Mouse (Mus musculus) hindbrain, embryonic 14.5 days (tissue): ENCODE measurements around the gene Sh3tc1. TPM values are rescaled to one million over a fixed set of nuclear protein-coding genes. Genes with fewer than 3 reads are reported as not detected.

ENCODE experiments used
- ATAC-seq: fragments of 200-750 bp; cut with Nextera tagmentation; 2 replicates; pipeline ENCODE4 v1.8.0; 2017; ENCODE audit warnings: moderate number of reproducible peaks, mild to moderate bottlenecking, moderate TSS enrichment, moderate library complexity; ENCODE audit not compliant: low FRiP score
- DNase-seq: peaks from one replicate; pipeline ENCODE4 v3.0.0-alpha.2; 2015; ENCODE audit warnings: low spot score
- H3K27ac ChIP-seq: fragments of 300-500 bp; sonication (generic); 2 replicates; pipeline ENCODE4 v1.5.1; 2014; ENCODE audit warnings: mild to moderate bottlenecking, moderate library complexity
- H3K27me3 ChIP-seq: fragments of 300-500 bp; sonication (generic); 2 replicates; pipeline ENCODE4 v1.6.1; 2014; ENCODE audit warnings: mild to moderate bottlenecking, low read length, mixed read lengths; ENCODE audit not compliant: control insufficient read depth, insufficient read depth
- H3K36me3 ChIP-seq: fragments of 300-500 bp; sonication (generic); replicated peaks from 2 replicates; pipeline ENCODE4 v1.6.1; 2014; ENCODE audit not compliant: control insufficient read depth, insufficient read depth
- H3K4me1 ChIP-seq: fragments of 300-500 bp; sonication (generic); replicated peaks from 2 replicates; pipeline ENCODE4 v1.6.1; 2014; ENCODE audit warnings: antibody characterized with exemption, low read length, mixed read lengths; ENCODE audit not compliant: control insufficient read depth, insufficient read depth
- H3K4me2 ChIP-seq: fragments of 300-500 bp; sonication (generic); replicated peaks from 2 replicates; pipeline ENCODE4 v1.6.1; 2014; ENCODE audit warnings: mild to moderate bottlenecking, moderate library complexity
- H3K4me3 ChIP-seq: fragments of 300-500 bp; sonication (generic); replicated peaks from 2 replicates; pipeline ENCODE4 v1.5.1; 2014; ENCODE audit warnings: mild to moderate bottlenecking, low read length
- H3K9ac ChIP-seq: fragments of 300-500 bp; sonication (generic); 2 replicates; pipeline ENCODE4 v1.6.1; 2014
- H3K9me3 ChIP-seq: fragments of 300-500 bp; sonication (generic); 2 replicates; pipeline ENCODE4 v1.6.1; 2016; ENCODE audit warnings: low read length; ENCODE audit not compliant: control insufficient read depth
- WGBS: fragments of 180-500 bp; shearing (Covaris S2); extraction: QIAGEN DNeasy Blood & Tissue Kit; methylation state at CpG from one replicate; pipeline ENCODE4 v1.1.7; 2014; 5-methylcytosine and 5-hydroxymethylcytosine counted together
- polyA plus RNA-seq: library from polyadenylated mRNA; unstranded; fragments of >200 nt; fragmentation: Nextera tagmentation; extraction: Ambion mirVana; gene quantifications from 2 replicates; pipeline ENCODE4 v1.2.1, GENCODE M21; 2014

Gene Sh3tc1
- polyA plus RNA-seq: 2.5 and 3.0 TPM in 2 replicates

- Histone ChIP-seq H3K4me2 (no peak within 1 kb of the TSS), H3K9ac (no peak within 1 kb of the TSS), H3K9me3 (no peaks in the 10 kb centered on the region), H3K27ac (no peak within 1 kb of the TSS), H3K36me3 (no peaks in the 10 kb centered on the region), H3K4me1 (0 out of 2 replicates have a peak, but pooled peaks cover 7% of the 10 kb centered on the region), H3K27me3 (no peaks in the 10 kb centered on the region), H3K4me3 (no peak within 1 kb of the TSS)
- DNase-seq (no peak), ATAC-seq (no peak)
- WGBS: 26% methylated on average over 10 of the region's 10 CpGs
Observed at GRCm38 (mm10) chr5:35739536-35740278, at the start of gene Sh3tc1. Gene Sh3tc1 (minus strand): TSS chr5:35739987.

- no peak overlapping the region for H3K4me3 ChIP-seq
- no peak overlapping the region for H3K4me2 ChIP-seq
- H3K4me1 ChIP-seq: no peaks in the 10 kb centered on the region
- 87% methylated on average over 6 of the region's 6 CpGs for WGBS
- H3K27me3 ChIP-seq: no peaks in the 10 kb centered on the region
- DNase-seq: no peak
- H3K36me3 ChIP-seq: no peaks in the 10 kb centered on the region
- ATAC-seq: no peak
- no peak overlapping the region for H3K9ac ChIP-seq
- no peaks in the 10 kb centered on the region for H3K9me3 ChIP-seq
- no peak overlapping the region for H3K27ac ChIP-seq
Observed at GRCm38 (mm10) chr5:35788719-35789118, 48.9 kb upstream of the Sh3tc1 start.

DNA sequence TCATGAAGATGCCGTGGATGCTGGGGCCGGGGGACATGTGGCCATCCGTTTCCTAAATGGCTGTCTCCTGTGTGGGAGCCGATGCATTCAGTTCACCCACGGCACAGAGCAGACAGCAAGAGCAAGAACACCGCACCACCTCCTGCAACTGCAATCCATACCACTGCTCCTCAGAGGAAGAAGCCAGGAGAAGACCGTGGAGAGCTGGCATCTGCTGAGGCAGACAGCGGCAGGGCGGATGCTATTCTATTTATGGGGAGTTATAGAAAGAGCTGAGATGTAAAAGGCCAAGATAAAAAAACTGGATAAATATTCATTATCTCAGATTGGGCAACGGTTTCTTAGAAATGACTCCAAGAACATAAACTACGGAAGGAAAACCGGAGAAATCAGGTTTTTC lies 48.1 kb upstream of the Sh3tc1 start:
- Histone ChIP-seq H3K9ac (no peak overlapping the region), H3K9me3 (no peaks in the 10 kb centered on the region), H3K4me3 (no peak overlapping the region), H3K36me3 (no peaks in the 10 kb centered on the region), H3K4me1 (no peaks in the 10 kb centered on the region), H3K27ac (no peak overlapping the region), H3K27me3 (no peaks in the 10 kb centered on the region), H3K4me2 (no peak overlapping the region)
- no peak for DNase-seq
- WGBS: 93% methylated on average over 12 of the region's 12 CpGs
- no peak for ATAC-seq

- ATAC-seq: no peak
- H3K4me3 ChIP-seq: no peak overlapping the region
- H3K4me2 ChIP-seq: no peak overlapping the region
- H3K9ac ChIP-seq: no peak overlapping the region
- 78% methylated on average over 7 of the region's 7 CpGs for WGBS
- DNase-seq: no peak
- no peak overlapping the region for H3K27ac ChIP-seq
- no peaks in the 10 kb centered on the region for H3K36me3 ChIP-seq
- H3K9me3 ChIP-seq: no peaks in the 10 kb centered on the region
- H3K27me3 ChIP-seq: no peaks in the 10 kb centered on the region
- no peaks in the 10 kb centered on the region for H3K4me1 ChIP-seq
Observed at GRCm38 (mm10) chr5:35785853-35786252, 46.1 kb upstream of the Sh3tc1 start.

DNA sequence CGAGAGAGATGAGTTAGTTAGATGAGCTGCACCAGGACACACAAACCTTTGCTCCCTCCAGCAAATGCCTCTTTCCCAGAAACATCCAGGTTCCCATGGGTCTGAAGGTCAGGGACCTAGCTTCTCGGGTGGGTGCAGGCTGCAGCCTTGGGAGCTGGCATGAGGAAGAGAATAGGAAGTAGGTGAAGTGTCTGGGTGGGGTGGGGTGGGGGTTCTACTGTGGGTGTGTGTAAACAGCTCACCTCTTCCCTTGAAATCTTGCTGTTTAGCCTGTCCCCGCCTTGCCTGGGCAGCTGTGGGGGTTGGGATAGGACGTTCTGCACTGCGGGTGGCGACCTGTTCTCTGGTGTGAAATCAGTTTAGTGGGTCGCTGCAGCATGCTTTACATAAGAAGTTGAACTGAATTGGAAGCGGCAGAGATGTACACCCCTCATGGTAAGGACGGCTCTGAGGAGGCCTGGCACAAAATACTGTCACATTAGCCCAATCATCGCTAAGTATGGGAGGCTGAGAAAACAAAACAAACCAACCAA lies 42.9 kb upstream of the Sh3tc1 start:
- no peak overlapping the region for H3K4me3 ChIP-seq
- no peak overlapping the region for H3K27ac ChIP-seq
- WGBS: 61% methylated on average over 10 of the region's 10 CpGs
- DNase-seq (no peak), ATAC-seq (no peak)
- no peaks in the 10 kb centered on the region for H3K4me1 ChIP-seq
- H3K27me3 ChIP-seq: no peaks in the 10 kb centered on the region
- H3K36me3 ChIP-seq: no peaks in the 10 kb centered on the region
- no peak overlapping the region for H3K4me2 ChIP-seq
- H3K9me3 ChIP-seq: no peaks in the 10 kb centered on the region
- H3K9ac ChIP-seq: no peak overlapping the region

- Histone ChIP-seq H3K9ac (no peak overlapping the region), H3K27me3 (no peaks in the 10 kb centered on the region), H3K4me1 (no peaks in the 10 kb centered on the region), H3K4me3 (no peak overlapping the region), H3K36me3 (no peaks in the 10 kb centered on the region), H3K27ac (no peak overlapping the region), H3K4me2 (no peak overlapping the region), H3K9me3 (no peaks in the 10 kb centered on the region)
- no peak for DNase-seq
- ATAC-seq: no peak
- 69% methylated on average over 3 of the region's 3 CpGs for WGBS
Observed at GRCm38 (mm10) chr5:35781116-35781515, 41.3 kb upstream of the Sh3tc1 start.

- H3K27ac ChIP-seq: no peak overlapping the region
Observed at GRCm38 (mm10) chr5:35774137-35774424, 34.3 kb upstream of the Sh3tc1 start.

GRCm38 (mm10) chr5:35773274-35774136 lies 33.7 kb upstream of the Sh3tc1 start:
- no peak overlapping the region for H3K27ac ChIP-seq

More at GRCm38 (mm10) chr5:35774137-35774424, 34.3 kb upstream of the Sh3tc1 start:
- Histone ChIP-seq H3K9me3 (no peaks in the 10 kb centered on the region), H3K4me1 (peaks cover 13% of the 10 kb centered on the region), H3K36me3 (no peaks in the 10 kb centered on the region), H3K4me3 (no peak overlapping the region), H3K9ac (no peak overlapping the region), H3K27me3 (no peaks in the 10 kb centered on the region), H3K4me2 (no peak overlapping the region)
- ATAC-seq (no peak), DNase-seq (no peak)
- WGBS: 50% methylated on average over 6 of the region's 6 CpGs

GRCm38 (mm10) chr5:35770891-35771663 lies 31.3 kb upstream of the Sh3tc1 start:
- DNase-seq (no peak), ATAC-seq (no peak)
- Histone ChIP-seq H3K9ac (no peak overlapping the region), H3K27me3 (no peaks in the 10 kb centered on the region), H3K36me3 (no peaks in the 10 kb centered on the region), H3K4me2 (no peak overlapping the region), H3K9me3 (no peaks in the 10 kb centered on the region), H3K27ac (no peak overlapping the region), H3K4me1 (peaks cover 13% of the 10 kb centered on the region), H3K4me3 (no peak overlapping the region)
- 59% methylated on average over 14 of the region's 14 CpGs for WGBS

More at GRCm38 (mm10) chr5:35773274-35774136, 33.7 kb upstream of the Sh3tc1 start:
- WGBS: 55% methylated on average over 13 of the region's 13 CpGs
- Histone ChIP-seq H3K4me2 (no peak overlapping the region), H3K9ac (no peak overlapping the region), H3K4me3 (no peak overlapping the region), H3K9me3 (no peaks in the 10 kb centered on the region), H3K36me3 (no peaks in the 10 kb centered on the region), H3K27me3 (no peaks in the 10 kb centered on the region), H3K4me1 (peaks cover 13% of the 10 kb centered on the region)
- DNase-seq (peak; percentile 44), ATAC-seq (peak; percentile 44; the same call in 1 of the 2 replicates)
